Mouse (Mus musculus): ENCODE measurements at regions not wholly inside any gene's neighbourhood (a gene's known extent, or its start where the extent isn't known, plus 50 kb on each side); places are given as distances from the start of the nearest gene placed in this dataset.

DNA sequence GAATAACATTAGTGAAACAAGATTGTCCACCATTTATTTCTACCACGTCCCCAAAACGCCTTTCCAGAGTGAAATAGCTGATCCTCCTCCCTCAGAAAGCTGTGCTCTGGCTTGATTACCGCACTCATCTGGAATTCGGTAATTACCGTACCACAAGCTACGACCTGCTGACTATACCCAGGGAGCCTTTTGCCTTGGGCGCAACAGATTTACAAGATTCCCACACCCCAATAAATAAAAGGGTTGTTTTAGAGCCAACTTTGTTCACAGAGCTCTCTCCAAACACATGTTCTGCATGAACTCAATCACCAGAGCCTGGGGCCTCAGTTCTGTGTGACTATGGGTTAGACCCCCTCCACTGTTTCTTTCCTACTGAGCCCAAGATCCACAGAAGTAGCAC is 171.1 kb upstream of the Nckap5 start:
- DNase-seq: no peak

GRCm38 (mm10) chr1:126993061-126993640 is 162.6 kb upstream of the Nckap5 start:
- DNase-seq: peak in 1 of 2 experiments; percentile 49

- DNase-seq: no peak
These were observed 161.8 kb upstream of the Nckap5 start for GRCm38 (mm10) chr1:126992441-126992840.

DNA sequence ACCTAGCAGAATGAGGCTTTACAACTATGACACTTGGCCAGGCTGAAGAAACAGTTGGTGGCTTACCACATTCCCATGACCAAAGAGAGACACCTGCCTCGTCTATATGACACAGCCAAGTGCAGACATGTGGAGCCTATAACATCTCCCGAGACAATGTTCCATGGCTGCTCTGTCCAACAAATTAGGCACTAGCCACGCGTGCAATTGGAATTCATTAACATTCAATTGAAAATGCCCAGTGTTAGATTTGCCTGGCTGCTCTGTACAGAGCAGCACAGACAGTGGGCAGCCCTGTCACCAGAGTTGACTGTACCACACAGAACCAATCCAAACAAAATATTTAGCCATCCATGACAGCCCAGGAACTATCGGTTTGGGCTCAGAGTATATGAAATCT is 152.2 kb upstream of the Nckap5 start:
- no peak for DNase-seq

DNA sequence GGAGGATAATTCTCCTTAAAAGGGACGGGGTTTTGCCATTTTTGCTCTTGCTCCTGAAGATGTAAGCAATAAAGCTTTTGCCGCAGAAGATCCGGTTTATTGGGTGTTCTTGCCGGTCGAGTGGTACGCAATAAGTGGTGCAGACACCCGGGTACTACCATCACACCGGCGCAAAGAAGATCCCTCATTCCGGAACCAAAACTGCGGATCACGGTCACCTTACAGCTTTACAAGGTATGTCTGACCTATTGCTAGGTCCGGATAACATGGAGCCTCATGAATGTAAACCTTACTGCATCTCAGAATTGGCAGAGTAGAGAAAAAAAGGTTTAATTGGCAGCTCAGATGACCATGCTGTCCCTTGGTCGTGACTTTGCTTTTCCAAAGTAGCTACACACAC is 149.7 kb upstream of the Nckap5 start:
- no peak for DNase-seq

GRCm38 (mm10) chr1:126973871-126974270 is 143.3 kb upstream of the Nckap5 start:
- no peak for DNase-seq

DNA sequence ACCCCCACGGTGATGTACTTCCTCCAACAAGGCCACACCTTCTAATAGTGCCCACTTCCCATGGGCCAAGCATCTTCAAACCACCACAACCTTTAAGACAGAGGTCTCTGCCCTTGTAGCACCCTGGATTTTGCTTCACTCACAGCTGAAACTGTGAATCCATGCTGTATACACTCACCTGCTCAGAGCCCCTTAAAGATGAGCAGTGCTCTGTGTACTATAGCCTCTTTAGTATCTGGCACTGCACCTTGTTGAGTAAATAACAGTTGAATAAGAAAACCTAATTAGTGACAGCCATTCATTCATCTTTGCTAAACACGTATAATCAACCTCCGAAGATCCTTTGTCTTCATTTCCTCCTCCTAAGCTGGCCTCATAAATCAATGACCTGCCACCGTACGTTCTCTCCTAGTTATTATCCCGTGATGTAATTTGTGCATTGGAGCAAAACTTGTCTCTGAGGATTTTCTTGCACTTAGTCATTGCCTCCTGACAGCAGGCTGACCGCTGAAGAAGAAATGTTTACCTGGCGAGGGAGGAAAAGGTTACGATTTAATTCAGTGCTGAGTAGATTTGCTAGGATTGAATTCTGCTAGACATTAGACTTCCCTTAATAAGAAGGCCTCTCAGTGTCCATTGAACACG is 141.3 kb upstream of the Nckap5 start:
- DNase-seq: no peak

DNA sequence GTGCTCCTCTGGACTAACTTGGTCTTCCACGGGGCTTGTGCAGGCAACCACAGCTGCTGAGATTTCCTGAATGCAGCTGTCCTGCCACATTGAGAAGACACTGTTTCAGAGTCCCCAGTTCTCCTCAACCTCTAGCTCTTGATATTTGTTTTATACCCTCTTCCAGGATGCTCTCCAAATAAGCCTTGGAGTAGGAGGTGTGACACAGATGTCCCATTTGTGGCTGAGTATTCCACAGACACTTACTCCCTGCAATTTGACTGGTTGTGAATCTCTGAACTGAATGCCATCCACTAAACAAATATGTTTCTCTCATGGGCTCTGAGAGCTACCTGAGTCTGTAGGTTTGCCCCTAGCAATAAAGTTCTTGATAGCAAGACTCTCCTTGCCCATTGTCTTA is 140.5 kb upstream of the Nckap5 start:
- DNase-seq: no peak

- no peak for DNase-seq
These were observed 135.8 kb upstream of the Nckap5 start for GRCm38 (mm10) chr1:126966394-126966793.

- DNase-seq: no peak
These were observed 125.5 kb upstream of the Nckap5 start for GRCm38 (mm10) chr1:126955839-126956720.

DNA sequence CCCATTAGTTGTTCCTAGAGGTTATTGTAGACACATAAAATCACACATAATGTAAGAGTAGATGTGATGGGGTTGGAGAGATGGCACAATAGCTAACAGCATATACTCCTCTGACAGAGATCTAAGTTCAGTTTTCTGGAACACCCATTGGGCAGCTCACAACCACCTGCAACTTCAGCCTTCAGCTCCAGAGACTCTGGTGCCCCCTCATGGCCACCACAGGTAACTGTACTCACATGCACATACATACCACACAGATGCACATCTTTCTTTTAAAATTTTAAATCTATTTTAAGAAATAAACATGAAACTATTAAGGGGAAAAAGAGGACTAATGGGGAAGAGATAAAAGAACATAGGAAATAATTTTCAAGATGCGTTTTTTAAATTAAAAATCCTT is 117.3 kb upstream of the Nckap5 start:
- no peak for DNase-seq

DNA sequence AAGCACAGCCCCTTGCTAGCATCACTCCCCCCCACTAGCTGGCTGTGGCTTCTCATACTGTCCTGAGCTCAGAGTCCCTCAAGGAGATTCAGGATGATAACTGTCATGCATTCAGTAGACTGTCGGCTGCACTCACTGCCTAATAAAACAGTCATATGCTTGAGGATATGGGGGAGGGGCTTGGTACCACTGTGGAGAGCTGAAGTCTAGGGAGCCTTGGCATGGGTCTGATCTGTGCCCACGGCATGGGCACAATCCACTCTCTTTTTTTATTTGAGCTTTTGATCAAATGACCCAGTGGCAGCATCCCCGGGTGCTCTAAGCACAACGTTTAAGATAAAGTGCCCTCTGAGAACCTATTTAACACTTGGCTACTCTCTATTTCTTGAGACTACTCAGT is 102.1 kb upstream of the Nckap5 start:
- no peak for DNase-seq

DNA sequence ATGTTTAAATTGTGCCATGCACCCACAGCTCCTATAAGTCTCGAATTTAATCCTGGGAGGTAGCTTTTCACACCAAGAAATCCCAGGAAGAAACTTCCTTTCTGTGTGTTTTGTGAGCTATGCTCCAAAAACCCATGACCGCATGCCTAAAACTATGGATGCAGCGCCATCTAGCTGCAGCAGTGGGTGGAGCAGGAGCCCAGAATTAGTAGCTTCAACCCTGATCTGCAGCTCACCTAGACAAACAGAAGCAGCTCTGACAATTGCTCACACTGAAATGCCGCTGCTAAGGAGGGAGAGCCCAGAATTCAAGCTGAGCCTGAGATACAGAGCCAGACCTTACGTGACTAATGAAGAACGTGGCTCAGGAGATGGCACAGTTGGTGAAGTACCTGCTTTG is 101.2 kb upstream of the Nckap5 start:
- peak; percentile 71 to 86 for DNase-seq

DNA sequence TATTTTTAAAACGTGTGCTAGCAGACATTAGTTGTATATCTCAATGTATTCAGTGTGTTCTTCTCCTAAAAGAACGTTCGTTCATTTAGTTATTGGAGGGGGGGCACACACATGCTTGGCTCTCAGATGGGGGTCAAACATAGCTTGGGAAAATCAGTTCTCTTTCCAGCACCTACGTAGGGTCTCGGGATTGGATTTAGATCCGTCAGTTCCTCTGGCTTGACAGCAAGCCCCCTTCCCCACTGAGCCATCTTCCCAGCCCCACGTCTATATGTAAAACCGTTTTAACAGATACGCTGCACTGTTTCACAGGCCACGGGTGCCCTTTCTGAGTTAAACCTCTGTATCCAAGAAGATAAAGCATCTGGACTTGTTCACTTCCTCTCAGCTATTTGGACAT is 100.5 kb upstream of the Nckap5 start:
- no peak for DNase-seq

DNA sequence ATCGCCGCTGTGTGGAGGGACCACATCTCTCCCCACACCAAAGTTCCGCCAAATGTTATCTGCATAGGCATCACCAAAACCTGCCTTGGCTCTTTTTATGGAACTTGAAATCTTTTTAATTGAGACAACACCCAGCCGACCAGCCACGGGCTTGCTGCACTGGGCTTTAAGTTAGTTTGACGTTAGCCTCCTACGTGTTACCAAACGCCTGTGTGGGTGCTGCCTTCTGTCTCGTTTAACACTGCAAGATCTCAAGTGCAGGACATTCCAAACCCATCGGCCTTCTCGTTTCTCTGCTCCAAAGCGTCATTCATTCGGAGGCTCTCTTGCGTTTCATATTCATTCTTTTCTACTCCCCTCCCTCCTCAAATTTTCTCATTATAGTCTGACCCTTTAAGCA is 100.0 kb upstream of the Nckap5 start:
- DNase-seq: no peak

GRCm38 (mm10) chr1:126929666-126930065 is 99.1 kb upstream of the Nckap5 start:
- DNase-seq: peak in 1 of 2 experiments; percentile 69

DNA sequence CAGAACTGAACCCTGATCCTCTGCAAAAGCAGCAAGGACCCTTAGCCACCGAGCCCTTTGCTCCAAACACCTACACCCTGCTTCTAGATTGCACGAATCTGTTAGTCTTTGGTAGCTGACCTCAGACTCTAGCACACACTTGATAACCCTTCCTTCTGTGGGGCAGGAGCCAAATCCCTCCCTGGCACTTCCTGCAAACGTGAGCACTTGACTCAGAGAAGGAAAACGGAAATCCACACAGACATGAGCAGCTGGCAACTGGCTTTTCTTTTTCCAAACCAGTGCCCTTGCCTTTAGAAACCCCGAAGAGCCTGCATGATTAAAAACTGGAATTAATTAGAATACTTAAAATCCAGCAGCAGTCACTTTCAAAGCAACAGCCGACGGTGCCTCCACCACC is 97.6 kb upstream of the Nckap5 start:
- DNase-seq: peak; percentile 6 to 53

DNA sequence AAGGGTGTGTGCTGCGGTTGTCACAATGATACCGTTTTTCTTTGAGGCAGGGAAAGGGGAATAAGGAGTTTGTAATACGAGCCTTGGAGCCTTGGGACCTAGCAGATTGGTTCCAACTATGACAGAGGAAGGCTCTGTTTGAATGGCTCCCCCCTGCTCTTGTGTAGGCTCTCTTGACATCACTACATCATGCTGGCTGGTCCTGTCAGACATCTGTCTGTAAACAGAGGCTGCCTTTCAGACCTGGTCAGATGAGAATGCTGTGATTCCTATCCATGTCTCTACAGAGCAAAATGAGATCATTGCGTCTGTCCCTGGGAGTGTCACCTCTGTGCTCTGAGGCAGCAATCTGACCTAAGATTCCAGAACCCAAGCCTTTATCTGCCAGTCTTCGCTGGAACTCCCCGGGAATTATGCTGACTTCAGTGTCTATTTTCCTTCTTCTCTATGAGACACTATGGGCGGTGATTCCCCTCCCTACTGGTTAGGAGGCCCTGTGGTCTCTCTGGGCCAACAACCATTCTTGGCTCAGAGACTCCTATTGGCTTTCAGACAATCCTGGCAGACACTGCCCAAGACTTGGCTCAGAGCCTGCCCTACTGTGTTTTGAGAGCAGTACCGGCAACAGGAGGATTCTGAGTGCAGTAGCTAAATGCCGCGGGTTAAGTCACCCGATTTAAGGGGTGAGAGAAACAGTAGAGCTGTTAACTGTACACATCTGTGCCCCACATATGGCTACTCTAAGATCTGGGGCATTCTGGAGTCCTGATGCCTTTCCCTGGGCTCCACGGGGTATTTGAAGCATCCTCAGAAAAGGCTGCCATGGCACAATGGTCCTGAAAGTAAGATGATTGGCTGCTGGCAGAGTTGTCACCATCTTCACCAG is 94.8 kb upstream of the Nckap5 start:
- DNase-seq: peak; percentile 36 to 53

GRCm38 (mm10) chr1:126923981-126924380 is 93.4 kb upstream of the Nckap5 start:
- DNase-seq: no peak

DNA sequence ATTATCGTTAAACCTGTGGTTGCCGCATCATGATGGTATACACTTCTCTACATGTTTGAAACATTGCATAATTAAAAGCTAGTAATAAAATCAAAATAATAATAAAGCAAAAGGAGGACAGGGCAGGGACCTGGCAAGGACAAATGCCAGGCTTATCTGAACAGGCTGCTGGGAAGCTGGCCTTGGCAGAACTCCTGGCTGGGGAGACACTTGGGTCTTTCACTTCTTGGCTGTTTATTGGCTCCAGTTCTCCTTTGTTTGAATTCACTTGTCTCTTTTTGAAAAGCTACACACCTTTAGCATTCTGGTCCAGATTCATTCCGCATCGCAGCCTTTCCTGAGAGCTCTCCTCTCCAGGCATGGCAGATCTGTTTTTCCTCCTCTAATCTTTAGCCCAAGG is 91.6 kb upstream of the Nckap5 start:
- DNase-seq: no peak

DNA sequence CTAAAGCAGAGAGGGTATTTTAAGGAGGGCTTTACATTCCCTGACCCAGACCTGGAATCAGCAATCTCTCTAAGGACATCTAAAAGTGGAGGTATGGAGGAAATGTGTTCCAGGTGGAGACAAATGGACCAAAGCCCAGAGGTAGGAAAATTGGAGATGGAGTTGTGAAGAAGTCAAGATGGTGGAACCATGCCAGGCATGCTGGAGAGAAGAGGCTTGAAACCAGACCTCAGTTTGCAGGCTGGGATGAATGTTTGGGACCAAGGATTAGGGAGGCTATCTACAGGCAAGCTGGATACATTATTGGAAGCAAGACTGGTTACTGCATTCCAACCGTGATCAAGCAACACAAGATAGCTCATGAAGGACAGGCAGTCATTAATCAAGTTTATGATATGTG is 88.3 kb upstream of the Nckap5 start:
- DNase-seq: no peak

- DNase-seq: no peak
These were observed 87.3 kb upstream of the Nckap5 start for GRCm38 (mm10) chr1:126917872-126918271.

- no peak for DNase-seq
These were observed 85.8 kb upstream of the Nckap5 start for GRCm38 (mm10) chr1:126916369-126916768.

All from kidney, postnatal 25 days (tissue).